ENCODE assay signal across 1 mouse cellular context in genomic region chr9:46282631-46283436, GRCm38 (mm10).
TF ChIP-seq lines count a peak whose summit lies in the region.

Gene Bud13 (plus strand): TSS chr9:46283008.

TF ChIP-seq in MEL, 35 proteins besides CTCF, POLR2A, EP300 and RAD21 (continued from another document):
- TF ChIP-seq TBP (IDR thresholded peaks at IDR 0.05; ENCODE audit: low read depth, low read length) (peak; percentile 71; the same call in 1 of the 2 replicates), HCFC1 (IDR thresholded peaks at IDR 0.05; ENCODE audit: low read depth, low read length) (peak; percentile 90), SIN3A (IDR thresholded peaks at IDR 0.05; ENCODE audit: low read length) (peak; percentile 90), ELF1 (IDR thresholded peaks at IDR 0.05; ENCODE audit: low read depth, low read length) (peak; percentile 83), CHD2 (IDR thresholded peaks at IDR 0.05; ENCODE audit: low read length) (no peak)
